Mouse (Mus musculus): ENCODE measurements around the gene Ccdc8. TPM values are rescaled to one million over a fixed set of nuclear protein-coding genes. Genes with fewer than 3 reads are reported as not detected.

Ccdc8 gene
- total and polyA plus RNA-seq, 2 experiments from 2014 or later = 11.7 to 31.2 TPM

DNA sequence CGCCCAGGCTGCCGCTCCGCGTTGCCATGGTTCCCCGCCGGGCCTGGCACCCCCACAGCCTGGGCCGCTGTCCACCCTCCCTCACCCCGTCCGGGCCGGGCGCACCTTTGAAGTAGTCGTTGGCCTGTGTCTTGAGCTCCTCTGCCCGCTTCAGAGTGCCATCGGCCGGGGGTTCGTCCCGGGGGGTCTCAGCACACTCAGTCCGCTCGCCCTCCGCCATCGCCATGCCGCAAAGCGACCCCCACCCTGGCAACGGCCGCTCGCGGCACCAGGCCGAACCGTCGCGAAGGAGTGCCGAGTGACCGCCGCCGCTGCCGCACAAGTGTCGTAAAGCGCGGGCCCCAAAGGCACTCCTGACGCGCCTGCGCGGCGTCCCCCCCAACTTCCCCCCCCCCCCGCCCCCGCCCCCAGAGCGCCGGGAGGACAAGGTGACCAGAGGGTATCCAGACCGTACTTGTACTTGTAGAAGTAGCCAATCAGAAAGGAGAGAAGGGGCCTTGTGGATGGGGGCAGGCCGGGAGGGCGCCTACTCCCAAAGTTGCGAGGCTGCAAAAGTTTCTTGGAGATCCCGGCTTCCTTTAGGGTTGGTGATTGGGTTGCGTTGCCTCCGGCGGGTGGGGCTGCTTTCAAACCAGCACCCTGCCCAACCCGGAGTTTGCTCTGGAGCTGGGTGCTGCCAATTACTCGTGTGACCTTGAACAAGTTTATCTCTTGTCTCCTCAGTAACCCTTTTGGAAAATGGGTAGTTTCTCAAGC, 35.3 kb downstream of the Ccdc8 start, which contains the start of gene Ppp5c:
Gene Ppp5c (minus strand): TSS at position 337 of the 756 bp plus-strand sequence.
- Histone ChIP-seq H3K4me3 (ENCODE audit: low read depth, low read length) (peak within 1 kb of the TSS; percentile 96), H3K4me2 (ENCODE audit: low read depth, low read length) (peak within 1 kb of the TSS; percentile 68), H3K27ac (ENCODE audit: low read depth) (peak within 1 kb of the TSS; percentile 93), H3K9ac (replicated peaks; ENCODE audit: low read depth, low read length) (peak within 1 kb of the TSS; percentile 69), H3K4me1 (ENCODE audit: control insufficient read depth, insufficient read depth) (peaks cover 43% of the 10 kb centered on the region), H3K36me3 (replicated peaks; ENCODE audit: control insufficient read depth, insufficient read depth, low read length) (peaks cover 22% of the 10 kb centered on the region), H3K9me3 (replicated peaks; ENCODE audit: control insufficient read depth, low read length) (no peaks in the 10 kb centered on the region), H3K27me3 (ENCODE audit: control insufficient read depth, insufficient read depth, low read length) (no peaks in the 10 kb centered on the region)
- TF ChIP-seq EP300 (IDR thresholded peaks at IDR 0.05; ENCODE audit: low read depth) (no peak), CTCF (IDR thresholded peaks at IDR 0.05; ENCODE audit: low read depth) (no peak)
- DNase-seq (ENCODE audit: low spot score) (peak; percentile 97), ATAC-seq (ENCODE audit: insufficient read depth, low read depth) (peak; percentile 79)
- under 1% methylated on average over 56 of the region's 58 CpGs for WGBS

DNA sequence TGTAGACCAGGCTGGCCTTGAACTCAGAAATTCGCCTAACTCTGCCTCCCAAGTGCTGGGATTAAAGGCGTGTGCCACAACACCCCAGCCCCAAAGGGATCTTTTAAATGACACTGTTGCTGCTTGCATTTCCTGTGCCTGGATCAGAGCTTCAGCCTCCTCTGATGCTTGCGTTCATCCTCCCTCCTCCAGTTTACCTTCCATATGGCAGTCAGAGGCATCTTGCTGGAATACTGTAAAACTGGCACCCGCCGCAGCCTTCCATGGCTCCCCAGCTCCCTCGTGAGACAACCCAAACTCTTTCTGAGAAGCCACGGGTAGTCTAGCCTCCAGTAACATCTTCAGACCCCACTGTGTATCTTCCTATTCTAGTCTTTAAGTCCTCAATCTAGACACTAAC, 36.4 kb downstream of the Ccdc8 start:
- H3K9ac ChIP-seq (replicated peaks; ENCODE audit: low read depth, low read length) = no peak overlapping the region

DNA sequence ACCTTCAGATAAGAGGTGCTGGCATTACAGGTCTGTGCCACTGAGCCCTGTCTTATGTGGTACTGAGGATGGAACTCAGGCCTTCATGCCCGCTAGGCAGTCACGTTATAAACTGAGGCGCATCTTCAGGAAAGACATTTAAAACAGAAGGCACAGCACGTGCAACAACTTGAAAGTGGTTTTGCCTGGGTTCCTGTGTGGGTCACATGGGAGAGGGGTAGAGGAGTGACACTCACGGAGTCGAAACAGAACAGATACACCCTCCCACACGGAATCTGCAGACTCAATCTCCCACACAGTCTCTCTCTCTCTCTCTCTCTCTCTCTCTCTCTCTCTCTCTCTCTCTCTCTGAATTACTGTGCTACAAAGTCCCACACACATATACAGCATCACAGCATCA, 37.7 kb downstream of the Ccdc8 start:
- Histone ChIP-seq H3K4me2 (ENCODE audit: low read depth, low read length) (no peak overlapping the region), H3K4me1 (ENCODE audit: control insufficient read depth, insufficient read depth) (peaks cover 18% of the 10 kb centered on the region), H3K27ac (ENCODE audit: low read depth) (0 out of 2 replicates have a peak overlapping the region, but pooled peaks have one; percentile 9), H3K36me3 (replicated peaks; ENCODE audit: control insufficient read depth, insufficient read depth, low read length) (peaks cover 47% of the 10 kb centered on the region), H3K4me3 (ENCODE audit: low read depth, low read length) (no peak overlapping the region), H3K9me3 (replicated peaks; ENCODE audit: control insufficient read depth, low read length) (no peaks in the 10 kb centered on the region), H3K9ac (replicated peaks; ENCODE audit: low read depth, low read length) (no peak overlapping the region; the same call in 1 of the 2 replicates), H3K27me3 (ENCODE audit: control insufficient read depth, insufficient read depth, low read length) (no peaks in the 10 kb centered on the region)
- WGBS = 62% methylated on average over 7 of the region's 7 CpGs
- no peak for DNase-seq (ENCODE audit: low spot score)
- TF ChIP-seq EP300 (IDR thresholded peaks at IDR 0.05; ENCODE audit: low read depth) (no peak), CTCF (IDR thresholded peaks at IDR 0.05; ENCODE audit: low read depth) (no peak)
- no peak for ATAC-seq (ENCODE audit: insufficient read depth, low read depth)

More for the DNA sequence above, 36.4 kb downstream of the Ccdc8 start:
- ATAC-seq (ENCODE audit: insufficient read depth, low read depth) (no peak), DNase-seq (ENCODE audit: low spot score) (no peak)
- Histone ChIP-seq H3K4me2 (ENCODE audit: low read depth, low read length) (no peak overlapping the region), H3K9me3 (replicated peaks; ENCODE audit: control insufficient read depth, low read length) (no peaks in the 10 kb centered on the region), H3K4me1 (ENCODE audit: control insufficient read depth, insufficient read depth) (peaks cover 31% of the 10 kb centered on the region), H3K4me3 (ENCODE audit: low read depth, low read length) (no peak overlapping the region), H3K27ac (ENCODE audit: low read depth) (peak overlapping the region; percentile 93), H3K27me3 (ENCODE audit: control insufficient read depth, insufficient read depth, low read length) (no peaks in the 10 kb centered on the region), H3K36me3 (replicated peaks; ENCODE audit: control insufficient read depth, insufficient read depth, low read length) (peaks cover 34% of the 10 kb centered on the region)
- TF ChIP-seq EP300 (IDR thresholded peaks at IDR 0.05; ENCODE audit: low read depth) = no peak
- TF ChIP-seq CTCF (IDR thresholded peaks at IDR 0.05; ENCODE audit: low read depth) = no peak
- WGBS = 74% methylated on average over 7 of the region's 7 CpGs

DNA sequence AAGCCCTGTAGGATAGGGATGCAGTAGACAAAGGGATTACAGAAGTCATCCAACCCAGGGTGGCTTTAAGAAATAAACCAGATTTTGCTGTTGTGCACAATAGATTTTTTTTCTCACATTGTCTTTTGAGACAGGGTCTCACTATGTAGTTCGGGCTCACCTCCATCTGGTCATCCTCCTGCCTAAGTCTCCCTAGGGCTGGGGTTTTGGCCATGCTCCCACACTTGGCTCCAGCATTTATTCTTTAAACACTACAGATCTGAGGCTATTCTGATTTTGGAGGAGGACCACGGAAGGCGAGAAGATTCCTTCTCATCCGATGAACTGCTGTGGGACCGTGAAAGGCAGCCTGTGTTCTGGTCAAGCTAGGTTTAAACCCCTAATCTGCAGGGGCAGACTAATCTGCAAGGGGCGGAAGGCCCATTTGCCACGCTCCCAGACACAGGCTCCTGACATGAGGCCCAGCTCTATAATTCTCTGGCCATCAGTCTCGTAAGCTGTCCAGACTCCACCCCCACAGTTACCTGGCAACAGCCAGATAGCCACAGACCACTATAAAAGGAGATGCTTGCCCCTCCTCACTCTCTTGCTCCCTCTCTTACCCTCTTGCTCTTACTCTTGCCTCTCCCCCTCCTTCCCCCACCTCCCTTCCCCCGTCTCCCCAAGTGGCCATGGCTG, 45.6 kb downstream of the Ccdc8 start:
- no peak overlapping the region for H3K9ac ChIP-seq (replicated peaks; ENCODE audit: low read depth, low read length)
- ATAC-seq (ENCODE audit: insufficient read depth, low read depth) = peak; percentile 29; the same call in 1 of the 2 replicates

DNA sequence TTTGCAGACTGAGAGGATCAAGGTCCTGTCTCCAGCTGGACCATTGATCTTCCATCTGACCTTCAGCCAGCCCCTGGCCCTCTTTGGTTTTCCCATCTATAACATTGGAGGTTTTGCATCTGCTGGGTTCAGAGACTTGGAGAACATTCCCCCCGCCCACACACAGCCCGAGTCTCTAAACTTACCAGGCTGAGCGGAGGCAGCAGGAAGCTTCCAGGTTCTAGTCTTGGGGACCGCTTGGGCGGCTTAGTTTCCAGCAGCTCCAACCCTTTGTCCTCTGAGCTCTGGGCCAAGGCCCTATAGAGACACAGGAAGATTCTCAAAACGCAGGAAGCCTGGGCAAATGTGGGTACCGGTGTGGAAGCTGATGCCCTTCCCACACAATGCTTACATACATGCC, 46.9 kb downstream of the Ccdc8 start:
- no peak overlapping the region for H3K4me3 ChIP-seq (ENCODE audit: low read depth, low read length)
- no peak overlapping the region for H3K27ac ChIP-seq (ENCODE audit: low read depth)
- no peaks in the 10 kb centered on the region for H3K4me1 ChIP-seq (ENCODE audit: control insufficient read depth, insufficient read depth)
- no peaks in the 10 kb centered on the region for H3K9me3 ChIP-seq (replicated peaks; ENCODE audit: control insufficient read depth, low read length)
- no peak overlapping the region for H3K4me2 ChIP-seq (ENCODE audit: low read depth, low read length)
- no peak for ATAC-seq (ENCODE audit: insufficient read depth, low read depth)
- TF ChIP-seq CTCF (IDR thresholded peaks at IDR 0.05; ENCODE audit: low read depth) (no peak), EP300 (IDR thresholded peaks at IDR 0.05; ENCODE audit: low read depth) (no peak)
- no peak overlapping the region for H3K9ac ChIP-seq (replicated peaks; ENCODE audit: low read depth, low read length)
- no peaks in the 10 kb centered on the region for H3K27me3 ChIP-seq (ENCODE audit: control insufficient read depth, insufficient read depth, low read length)
- DNase-seq (ENCODE audit: low spot score) = no peak
- peaks cover 92% of the 10 kb centered on the region for H3K36me3 ChIP-seq (replicated peaks; ENCODE audit: control insufficient read depth, insufficient read depth, low read length)
- WGBS = 90% methylated on average over 7 of the region's 7 CpGs

More for the DNA sequence above, 45.6 kb downstream of the Ccdc8 start:
- no peak for DNase-seq (ENCODE audit: low spot score)
- H3K36me3 ChIP-seq (replicated peaks; ENCODE audit: control insufficient read depth, insufficient read depth, low read length) = peaks cover 92% of the 10 kb centered on the region
- H3K4me1 ChIP-seq (ENCODE audit: control insufficient read depth, insufficient read depth) = no peaks in the 10 kb centered on the region
- H3K27me3 ChIP-seq (ENCODE audit: control insufficient read depth, insufficient read depth, low read length) = no peaks in the 10 kb centered on the region
- no peak overlapping the region for H3K4me2 ChIP-seq (ENCODE audit: low read depth, low read length)
- no peak overlapping the region for H3K4me3 ChIP-seq (ENCODE audit: low read depth, low read length)
- H3K9me3 ChIP-seq (replicated peaks; ENCODE audit: control insufficient read depth, low read length) = no peaks in the 10 kb centered on the region
- H3K27ac ChIP-seq (ENCODE audit: low read depth) = no peak overlapping the region
- TF ChIP-seq EP300 (IDR thresholded peaks at IDR 0.05; ENCODE audit: low read depth) (no peak), CTCF (IDR thresholded peaks at IDR 0.05; ENCODE audit: low read depth) (no peak)
- 58% methylated on average over 9 of the region's 9 CpGs for WGBS

Measured in heart, postnatal 0 days (tissue).